Mouse (Mus musculus): ENCODE measurements around the gene Il12b.
"Not testable (repeated sequence)": the region's sequence is repeated elsewhere in the genome, so short reads cannot be mapped to it uniquely, and the experiment has no call there.

Gene Il12b

DNA sequence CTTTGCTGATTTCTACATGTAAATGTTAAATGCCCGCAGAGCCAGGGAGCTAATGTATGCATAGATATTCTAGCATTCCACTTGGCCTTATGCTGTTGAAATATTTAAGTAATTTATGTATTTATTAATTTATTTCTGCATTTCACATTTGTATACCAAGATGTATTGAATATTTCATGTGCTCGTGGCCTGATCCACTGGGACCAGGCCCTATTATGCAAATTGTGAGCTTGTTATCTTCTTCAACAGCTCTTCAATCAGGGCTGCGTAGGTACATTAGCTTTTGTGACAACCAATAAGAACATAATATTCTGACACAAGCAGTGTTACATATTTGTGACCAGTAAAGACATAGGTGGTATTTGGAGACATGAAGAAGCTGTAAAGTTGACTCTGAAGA is 13.5 kb downstream of the Il12b start:
- DNase-seq = no peak

- no peak for DNase-seq
Measured at GRCm38 (mm10) chr11:44414605-44415004, 14.7 kb downstream of the Il12b start.

DNA sequence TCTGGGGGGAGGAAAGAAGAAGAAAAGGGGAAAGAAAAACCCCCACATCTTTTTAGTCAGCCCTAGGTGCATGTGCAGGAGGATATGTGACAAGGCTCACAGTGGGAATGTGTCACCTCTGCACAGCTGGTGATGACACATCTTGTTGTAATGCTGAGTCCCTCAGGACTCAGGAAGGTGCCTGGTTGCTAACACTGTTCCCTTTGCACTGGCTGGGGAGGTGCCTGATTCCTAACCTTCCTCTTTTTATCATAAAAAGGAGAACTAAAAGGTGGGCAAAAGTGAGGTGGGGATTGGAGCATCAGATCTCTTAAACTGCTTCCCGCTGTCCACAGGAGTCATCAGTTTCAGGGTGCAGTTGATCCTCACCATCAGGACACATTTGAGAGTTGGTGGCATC is 17.5 kb downstream of the Il12b start:
- DNase-seq = no peak

DNA sequence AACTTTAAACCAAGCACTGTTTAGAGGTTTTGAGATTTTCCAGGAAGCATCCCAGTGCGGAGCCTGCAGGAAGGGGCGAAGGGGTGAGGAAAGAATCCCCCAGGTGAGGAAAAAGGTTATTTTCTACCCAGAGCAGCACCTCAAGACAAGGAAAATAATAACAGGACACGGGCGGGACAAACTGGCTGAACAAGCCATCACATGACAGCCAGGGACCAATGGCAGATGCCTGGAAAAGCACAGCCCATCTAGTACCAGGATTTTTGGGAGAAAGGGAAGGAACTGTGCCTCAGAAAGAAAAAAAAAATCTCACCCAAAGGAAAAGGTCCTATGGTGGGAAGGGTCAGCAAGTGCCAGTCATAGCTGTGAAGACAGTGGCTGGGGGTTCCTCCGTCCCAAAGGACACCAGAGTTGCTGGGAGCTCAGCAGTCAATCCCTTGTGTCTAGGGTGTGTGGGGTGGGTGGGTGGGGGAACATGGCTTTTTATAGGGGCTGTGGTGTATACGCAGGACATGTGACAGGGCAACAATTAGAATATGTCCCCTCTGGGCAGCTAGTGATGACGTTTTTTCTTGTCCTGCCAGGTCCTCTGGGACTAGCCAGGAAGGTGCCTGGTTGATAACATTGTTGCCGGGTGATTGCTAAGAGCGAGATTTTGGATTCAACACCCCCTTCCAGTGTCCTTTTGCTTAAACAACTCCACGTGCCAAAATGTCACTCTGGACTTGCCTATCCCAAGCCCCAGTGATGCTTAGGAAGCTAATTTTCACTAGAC is 22.7 kb downstream of the Il12b start:
- DNase-seq = no peak

DNA sequence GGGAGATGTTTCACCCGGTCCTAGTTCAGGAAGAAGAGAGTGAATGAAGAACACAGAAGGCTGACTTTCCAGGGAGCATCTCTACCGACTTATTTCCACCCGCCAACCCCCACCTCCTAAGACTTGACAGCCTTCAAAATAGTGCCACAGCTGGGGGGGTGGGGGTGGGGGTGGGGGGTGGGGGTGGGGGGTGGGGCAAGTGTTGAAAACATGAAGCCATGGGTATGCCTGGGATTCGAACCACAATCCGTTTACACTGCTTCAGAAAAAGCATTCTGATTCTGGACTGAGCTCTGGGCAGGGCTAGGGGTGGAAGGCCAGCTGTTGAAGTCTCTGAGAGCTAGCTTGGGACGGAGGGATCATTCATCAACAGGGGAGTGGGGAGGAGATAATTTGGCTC is 23.4 kb downstream of the Il12b start:
- no peak for DNase-seq

- DNase-seq = no peak
Measured at GRCm38 (mm10) chr11:44423955-44424354, 24.1 kb downstream of the Il12b start.

GRCm38 (mm10) chr11:44425006-44425405 is 25.1 kb downstream of the Il12b start:
- no peak for DNase-seq

DNA sequence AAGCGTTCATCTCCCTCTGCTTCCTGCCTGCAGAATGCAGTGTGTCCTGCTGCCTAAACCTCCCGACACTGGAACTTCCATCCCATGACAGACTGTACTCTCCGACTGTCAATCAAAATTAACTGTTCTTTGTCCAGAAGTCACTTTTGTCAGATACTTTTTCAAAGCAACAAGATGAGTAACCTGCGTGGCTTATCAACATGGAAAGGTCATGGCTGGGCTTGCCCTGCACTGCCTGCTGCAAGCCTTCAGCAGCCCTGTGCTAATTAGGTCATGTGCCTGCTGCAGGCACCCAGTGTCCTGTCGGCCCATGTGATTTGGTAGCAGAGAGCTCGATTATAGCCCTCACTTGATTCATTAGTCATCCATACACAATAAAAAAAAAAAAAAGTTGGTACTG is 25.8 kb downstream of the Il12b start:
- DNase-seq = no peak

- no peak for DNase-seq
Measured at GRCm38 (mm10) chr11:44427951-44428350, 28.1 kb downstream of the Il12b start.

GRCm38 (mm10) chr11:44430036-44430435 is 30.2 kb downstream of the Il12b start:
- no peak for DNase-seq

- no peak for DNase-seq
Measured at GRCm38 (mm10) chr11:44437786-44438185, 37.9 kb downstream of the Il12b start.

DNA sequence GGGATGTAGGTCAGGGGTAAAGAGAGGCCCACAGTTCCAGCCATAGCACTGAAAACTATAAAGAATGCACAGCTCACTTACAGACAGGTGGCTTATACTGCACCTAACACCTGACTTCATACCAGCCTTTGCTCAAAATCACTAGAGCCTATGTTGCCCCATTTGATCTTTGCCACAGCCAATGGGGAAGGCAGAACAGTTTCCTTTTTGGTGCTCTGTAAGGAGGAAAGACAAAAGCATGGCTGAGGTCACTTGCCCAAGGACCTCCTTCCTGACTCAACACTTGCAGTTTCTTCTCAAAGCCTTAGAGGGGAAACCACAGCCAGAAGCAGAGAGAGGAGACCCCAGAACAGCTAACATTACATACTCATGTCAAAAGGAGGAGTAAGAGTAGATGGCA is 51.2 kb downstream of the Il12b start:
- no peak for DNase-seq

- not testable (repeated sequence) for DNase-seq
Measured at GRCm38 (mm10) chr11:44452016-44452415, 52.2 kb downstream of the Il12b start.

- peak; percentile 19 for DNase-seq
Measured at GRCm38 (mm10) chr11:44453423-44453822, 53.6 kb downstream of the Il12b start.

DNA sequence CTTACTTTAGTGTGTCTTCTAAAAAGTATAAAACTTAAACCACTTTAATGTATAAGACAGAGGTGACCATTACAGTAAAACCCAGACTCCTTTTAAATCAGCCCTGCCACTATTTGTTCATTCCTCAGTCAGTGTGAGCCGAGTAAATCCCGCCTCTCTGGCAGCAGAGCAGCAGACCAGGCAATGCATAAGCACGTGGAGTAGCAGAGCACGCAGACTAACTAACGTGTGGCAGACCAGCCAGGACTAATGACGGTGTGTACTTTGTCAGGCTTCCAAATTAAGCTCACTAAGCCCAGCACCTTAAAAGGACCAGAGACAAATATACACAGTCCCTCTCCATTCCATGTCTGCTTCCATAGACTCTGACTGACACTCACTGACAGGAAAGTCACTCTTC is 61.6 kb downstream of the Il12b start:
- no peak for DNase-seq

Data from cerebellum, adult 8-10 months (tissue).